Mouse (Mus musculus): ENCODE data around the gene Nr4a1.

The Nr4a1 gene

GRCm38 (mm10) chr15:101253886-101254795, at the start of gene Nr4a1:
Gene Nr4a1, plus strand, starts transcription at chr15:101254269.
- peak; percentile 71 for DNase-seq (ENCODE audit: low read depth, low spot score)

GRCm38 (mm10) chr15:101204781-101205180, 49.3 kb upstream of the Nr4a1 start:
- no peak for DNase-seq (ENCODE audit: low read depth, low spot score)

- peak; percentile 76 for DNase-seq (ENCODE audit: low read depth, low spot score)
Observed at GRCm38 (mm10) chr15:101210228-101210627, 43.8 kb upstream of the Nr4a1 start.

- DNase-seq (ENCODE audit: low read depth, low spot score): no peak
Observed at GRCm38 (mm10) chr15:101210998-101211613, 43.0 kb upstream of the Nr4a1 start.

- no peak for DNase-seq (ENCODE audit: low read depth, low spot score)
Observed at GRCm38 (mm10) chr15:101212435-101212834, 41.6 kb upstream of the Nr4a1 start.

- no peak for DNase-seq (ENCODE audit: low read depth, low spot score)
Observed at GRCm38 (mm10) chr15:101215136-101215535, 38.9 kb upstream of the Nr4a1 start.

GRCm38 (mm10) chr15:101216036-101216435, 38.0 kb upstream of the Nr4a1 start:
- no peak for DNase-seq (ENCODE audit: low read depth, low spot score)

GRCm38 (mm10) chr15:101220905-101221297, 33.2 kb upstream of the Nr4a1 start:
- no peak for DNase-seq (ENCODE audit: low read depth, low spot score)

- DNase-seq (ENCODE audit: low read depth, low spot score): peak; percentile 91
Observed at GRCm38 (mm10) chr15:101221298-101222104, 32.6 kb upstream of the Nr4a1 start.

- no peak for DNase-seq (ENCODE audit: low read depth, low spot score)
Observed at GRCm38 (mm10) chr15:101222897-101223482, 31.1 kb upstream of the Nr4a1 start.

- no peak for DNase-seq (ENCODE audit: low read depth, low spot score)
Observed at GRCm38 (mm10) chr15:101223596-101223995, 30.5 kb upstream of the Nr4a1 start.

- peak; percentile 82 for DNase-seq (ENCODE audit: low read depth, low spot score)
Observed at GRCm38 (mm10) chr15:101224006-101224906, 29.8 kb upstream of the Nr4a1 start, which contains the start of gene Grasp. Gene Grasp, plus strand, starts transcription at chr15:101224188.

GRCm38 (mm10) chr15:101224977-101225376, 29.1 kb upstream of the Nr4a1 start:
- no peak for DNase-seq (ENCODE audit: low read depth, low spot score)

- peak; percentile 35 for DNase-seq (ENCODE audit: low read depth, low spot score)
Observed at GRCm38 (mm10) chr15:101227971-101228370, 26.1 kb upstream of the Nr4a1 start.

GRCm38 (mm10) chr15:101228866-101229590, 25.0 kb upstream of the Nr4a1 start:
- no peak for DNase-seq (ENCODE audit: low read depth, low spot score)

- DNase-seq (ENCODE audit: low read depth, low spot score): no peak
Observed at GRCm38 (mm10) chr15:101230503-101230902, 23.6 kb upstream of the Nr4a1 start.

GRCm38 (mm10) chr15:101230995-101231647, 22.9 kb upstream of the Nr4a1 start:
- peak; percentile 90 for DNase-seq (ENCODE audit: low read depth, low spot score)

- DNase-seq (ENCODE audit: low read depth, low spot score): no peak
Observed at GRCm38 (mm10) chr15:101231648-101232180, 22.4 kb upstream of the Nr4a1 start.

GRCm38 (mm10) chr15:101232607-101233006, 21.5 kb upstream of the Nr4a1 start:
- DNase-seq (ENCODE audit: low read depth, low spot score): no peak

Measured in ES-CJ7 (cell line).